ENCODE assay signal across 32 mouse cellular contexts in the genomic region with DNA sequence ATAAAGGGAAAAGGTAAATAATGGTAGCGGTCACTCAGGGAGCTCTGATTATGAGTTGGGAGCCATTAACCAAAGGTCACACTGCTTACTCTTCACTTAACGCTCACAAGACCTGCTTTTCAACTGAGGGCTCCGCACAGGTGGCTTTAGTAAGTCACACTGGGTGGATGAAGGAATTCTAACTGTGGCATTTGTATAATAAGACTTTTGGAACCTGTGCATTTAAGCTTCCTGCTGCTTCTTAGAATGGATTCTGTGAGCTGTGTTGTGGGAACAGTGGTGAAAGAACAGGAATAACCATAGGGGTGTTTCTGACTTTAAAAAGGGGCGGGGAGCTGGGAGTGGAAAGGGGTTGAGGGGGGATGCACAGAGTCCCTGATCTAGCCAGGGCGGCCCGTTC. TPM values are rescaled to one million over a fixed set of nuclear protein-coding genes. Genes with fewer than 3 reads are reported as not detected.
A peak's percentile ranks its signal among the peaks of the same experiment; 100 is the strongest.
DNase-seq lines count a peak whose midpoint lies in the region; ATAC-seq lines count a peak whose summit lies in the region.
"Had no signal": no experiment of that assay in that cellular context is flagged by ENCODE, and none has a peak within 500 bp of the region (broad histone marks: within the 10 kb centered on the region; RNA-seq: fewer than 3 reads in every experiment).

No protein-coding gene starts in this region.

- no peaks in the 10 kb centered on the region for H3K27me3 ChIP-seq in forebrain, embryonic 11.5 days (ENCODE audit: control insufficient read depth, insufficient read depth, low read length)
- peaks cover 9% of the 10 kb centered on the region; the same call in 1 of the 2 replicates for H3K27me3 ChIP-seq in forebrain, embryonic 12.5 days
- H3K27me3 ChIP-seq in intestine, embryonic 16.5 days (replicated peaks; ENCODE audit: control insufficient read depth, insufficient read depth, low read length), result no peaks in the 10 kb centered on the region
- no peaks in the 10 kb centered on the region for H3K27me3 ChIP-seq in heart, embryonic 10.5 days (ENCODE audit: insufficient read depth, poor library complexity, severe bottlenecking)
- H3K27me3 ChIP-seq: embryonic facial prominence, embryonic 12.5 days; embryonic facial prominence, embryonic 15.5 days; Patski had no signal

- no peak for ATAC-seq in forebrain, embryonic 11.5 days (replicated peaks; ENCODE audit: low FRiP score)
- no peak for ATAC-seq in forebrain, embryonic 12.5 days (ENCODE audit: low FRiP score)
- ATAC-seq in intestine, embryonic 16.5 days, result peak; percentile 45; the same call in 1 of the 2 replicates
- ATAC-seq: activated CD4-positive, CD25-positive, alpha-beta regulatory T cell, adult 4 months; forebrain, embryonic 14.5 days; forebrain, postnatal 0 days; Patski had no signal

- H3K36me3 ChIP-seq in forebrain, embryonic 11.5 days (ENCODE audit: control insufficient read depth, insufficient read depth, low read length), result no peaks in the 10 kb centered on the region
- H3K36me3 ChIP-seq in forebrain, embryonic 12.5 days (replicated peaks), result no peaks in the 10 kb centered on the region
- H3K36me3 ChIP-seq in intestine, embryonic 16.5 days (ENCODE audit: control insufficient read depth, insufficient read depth, low read length), result peaks cover 10% of the 10 kb centered on the region
- no peaks in the 10 kb centered on the region for H3K36me3 ChIP-seq in heart, embryonic 10.5 days
- H3K36me3 ChIP-seq: embryonic facial prominence, embryonic 12.5 days; embryonic facial prominence, embryonic 15.5 days; G1E; hindbrain, embryonic 12.5 days; hindbrain, embryonic 15.5 days had no signal

- DNase-seq in forebrain, embryonic 11.5 days (ENCODE audit: low spot score), result peak; percentile 37
- DNase-seq in R1 (ENCODE audit: low read depth, low spot score), result peak; percentile 97
- no peak for DNase-seq in heart, embryonic 10.5 days (ENCODE audit: low spot score)
- DNase-seq in gastrocnemius, adult 8-10 months (ENCODE audit: low spot score in 2 of 2), result no peak
- DNase-seq in right cerebral cortex, postnatal 36 days (ENCODE audit: low spot score in 2 of 2), result no peak
- no peak for DNase-seq in right cerebral cortex, postnatal 4 days
- DNase-seq: adrenal gland, adult 2 months; adrenal gland, postnatal 14 days; cerebellum, adult 11 months; cerebellum, adult 2 months; cerebellum, adult 9-11 months; cerebellum, postnatal 25 days; forebrain, postnatal 0 days; gastrocnemius, adult 2 months; gastrocnemius, postnatal 25 days; heart, adult 2 months; kidney, adult 2 months had no signal

- H3K9me3 ChIP-seq in forebrain, embryonic 11.5 days (ENCODE audit: control insufficient read depth, low read length), result no peaks in the 10 kb centered on the region
- H3K9me3 ChIP-seq in forebrain, embryonic 12.5 days, result no peaks in the 10 kb centered on the region
- 0 out of 2 replicates have a peak, but pooled peaks cover 3% of the 10 kb centered on the region for H3K9me3 ChIP-seq in intestine, embryonic 16.5 days (ENCODE audit: control insufficient read depth, low read length)
- H3K9me3 ChIP-seq in heart, embryonic 10.5 days, result no peaks in the 10 kb centered on the region
- H3K9me3 ChIP-seq: embryonic facial prominence, embryonic 12.5 days; embryonic facial prominence, embryonic 15.5 days; G1E; hindbrain, embryonic 12.5 days; hindbrain, embryonic 15.5 days had no signal

- H3K4me1 ChIP-seq in forebrain, embryonic 11.5 days (replicated peaks; ENCODE audit: control insufficient read depth, insufficient read depth, low read length), result no peaks in the 10 kb centered on the region
- H3K4me1 ChIP-seq in forebrain, embryonic 12.5 days, result peaks cover 12% of the 10 kb centered on the region; the same call in 1 of the 2 replicates
- H3K4me1 ChIP-seq in intestine, embryonic 16.5 days (ENCODE audit: control insufficient read depth, insufficient read depth, low read length), result peaks cover 23% of the 10 kb centered on the region
- H3K4me1 ChIP-seq in heart, embryonic 10.5 days, result peaks cover 14% of the 10 kb centered on the region
- H3K4me1 ChIP-seq: embryonic facial prominence, embryonic 12.5 days; embryonic facial prominence, embryonic 15.5 days; hindbrain, embryonic 15.5 days had no signal

- no peak overlapping the region for H3K4me3 ChIP-seq in forebrain, embryonic 11.5 days (ENCODE audit: low read depth, low read length)
- H3K4me3 ChIP-seq in forebrain, embryonic 12.5 days (replicated peaks), result no peak overlapping the region
- no peak overlapping the region for H3K4me3 ChIP-seq in intestine, embryonic 16.5 days (ENCODE audit: low read length)
- no peak overlapping the region for H3K4me3 ChIP-seq in heart, embryonic 10.5 days
- H3K4me3 ChIP-seq: embryonic facial prominence, embryonic 12.5 days; embryonic facial prominence, embryonic 15.5 days; gastrocnemius, adult 2 months; heart, adult 2 months; hindbrain, embryonic 12.5 days; hindbrain, embryonic 15.5 days had no signal

- no peak overlapping the region for H3K4me2 ChIP-seq in forebrain, embryonic 11.5 days (ENCODE audit: low read depth, low read length, severe bottlenecking)
- no peak overlapping the region for H3K4me2 ChIP-seq in forebrain, embryonic 12.5 days
- no peak overlapping the region for H3K4me2 ChIP-seq in intestine, embryonic 16.5 days (ENCODE audit: low read depth, low read length)
- H3K4me2 ChIP-seq: embryonic facial prominence, embryonic 12.5 days; embryonic facial prominence, embryonic 15.5 days; heart, embryonic 11.5 days; hindbrain, embryonic 12.5 days; hindbrain, embryonic 15.5 days had no signal

- H3K27ac ChIP-seq in forebrain, embryonic 11.5 days (ENCODE audit: low read depth, low read length), result no peak overlapping the region
- no peak overlapping the region for H3K27ac ChIP-seq in forebrain, embryonic 12.5 days
- no peak overlapping the region for H3K27ac ChIP-seq in intestine, embryonic 16.5 days (ENCODE audit: low read length)
- no peak overlapping the region for H3K27ac ChIP-seq in heart, embryonic 10.5 days
- H3K27ac ChIP-seq: embryonic facial prominence, embryonic 12.5 days; embryonic facial prominence, embryonic 15.5 days; gastrocnemius, adult 2 months; heart, adult 2 months; hindbrain, embryonic 12.5 days; hindbrain, embryonic 15.5 days had no signal

- WGBS in forebrain, embryonic 11.5 days, result 76% methylated on average over 6 of the region's 6 CpGs
- WGBS in forebrain, embryonic 12.5 days, result 78% methylated on average over 6 of the region's 6 CpGs
- 59% methylated on average over 6 of the region's 6 CpGs for whole genome bisulfite sequencing in intestine, embryonic 16.5 days
- WGBS in heart, embryonic 10.5 days, result 76% methylated on average over 6 of the region's 6 CpGs

- H3K9ac ChIP-seq in forebrain, embryonic 11.5 days (ENCODE audit: low read length), result no peak overlapping the region
- no peak overlapping the region for H3K9ac ChIP-seq in forebrain, embryonic 12.5 days
- no peak overlapping the region for H3K9ac ChIP-seq in intestine, embryonic 16.5 days (ENCODE audit: low read depth, low read length)
- H3K9ac ChIP-seq: embryonic facial prominence, embryonic 12.5 days; embryonic facial prominence, embryonic 15.5 days; forebrain, postnatal 0 days; hindbrain, embryonic 12.5 days; hindbrain, embryonic 15.5 days had no signal

RNA-seq across cellular contexts. Expression of gene Gpa33, which starts 12.3 kb away (rescaled TPM):
- 0.12 and 0.20 TPM in 2 replicates for polyA plus RNA-seq in forebrain, embryonic 11.5 days (2014; fragmentation: Nextera tagmentation; extraction: Ambion mirVana)
- polyA plus RNA-seq in forebrain, embryonic 12.5 days (2016; fragmentation: Nextera tagmentation; extraction: Ambion mirVana), result not detected in 2 replicates
- polyA plus RNA-seq in intestine, embryonic 16.5 days (2015; fragmentation: Nextera tagmentation; extraction: Ambion mirVana), result 79.6 and 86.9 TPM in 2 replicates
- 0.15 and 0.20 TPM in 2 replicates for polyA plus RNA-seq in heart, embryonic 10.5 days (2016; fragmentation: Nextera tagmentation; extraction: Ambion mirVana)
- total RNA-seq in gastrocnemius, adult 8-10 months (2022), result not detected
- total RNA-seq: adrenal gland, postnatal 14 days; common myeloid progenitor, adult 5-6 weeks; gastrocnemius, adult 2 months; gastrocnemius, postnatal 25 days; heart, adult 2 months; heart, postnatal 25 days; hematopoietic stem cell, adult 5-6 weeks had no signal
- polyA plus RNA-seq: activated CD4-positive, CD25-positive, alpha-beta regulatory T cell, adult 4 months; cerebellum, adult 2 months; forebrain, embryonic 14.5 days; frontal cortex, adult 2 months; G1E; heart, adult 2 months; heart, embryonic 11.5 days; hindbrain, embryonic 15.5 days; Patski had no signal

RNA-seq across cellular contexts. Expression of gene Dusp27, which starts 14.6 kb away (rescaled TPM):
- 1.8 and 2.2 TPM in 2 replicates for polyA plus RNA-seq in forebrain, embryonic 11.5 days (2014; fragmentation: Nextera tagmentation; extraction: Ambion mirVana)
- polyA plus RNA-seq in forebrain, embryonic 12.5 days (2016; fragmentation: Nextera tagmentation; extraction: Ambion mirVana), result 1.4 and 1.8 TPM in 2 replicates
- 1.5 and 1.7 TPM in 2 replicates for polyA plus RNA-seq in intestine, embryonic 16.5 days (2015; fragmentation: Nextera tagmentation; extraction: Ambion mirVana)
- 38.2 and 64.9 TPM in 2 replicates for polyA plus RNA-seq in heart, embryonic 10.5 days (2016; fragmentation: Nextera tagmentation; extraction: Ambion mirVana)
- 10 to 100 TPM; 60.7 to 80.1 (median 69.3) TPM for total RNA-seq in gastrocnemius, adult 8-10 months (2022)
- total RNA-seq: common myeloid progenitor, adult 5-6 weeks; hematopoietic stem cell, adult 5-6 weeks had no signal
- polyA plus RNA-seq: activated CD4-positive, CD25-positive, alpha-beta regulatory T cell, adult 4 months; G1E; Patski had no signal

Comparison
In these comparisons a context has a peak if more than half of its experiments do, and no peak if none do; other contexts are left out.
1. DNase-seq: peak in forebrain, embryonic 11.5 days (single experiment) and R1 (single experiment); none in heart, embryonic 10.5 days (single experiment), gastrocnemius, adult 8-10 months (0 of 2), right cerebral cortex, postnatal 36 days (0 of 2) and right cerebral cortex, postnatal 4 days (single experiment).
2. RNA of gene Gpa33, which starts 12.3 kb away (polyA plus RNA-seq): 79.6 to 86.9 TPM in intestine, embryonic 16.5 days; 0.15 to 0.20 TPM in heart, embryonic 10.5 days, 0.12 to 0.20 TPM in forebrain, embryonic 11.5 days and not detected in forebrain, embryonic 12.5 days; every median in the first group is over 10 times any median in the second.
3. RNA of gene Dusp27, which starts 14.6 kb away (polyA plus RNA-seq): 38.2 to 64.9 TPM in heart, embryonic 10.5 days; 1.4 to 1.8 TPM in forebrain, embryonic 12.5 days, 1.8 to 2.2 TPM in forebrain, embryonic 11.5 days and 1.5 to 1.7 TPM in intestine, embryonic 16.5 days; every median in the first group is over 10 times any median in the second.